Mouse (Mus musculus): ENCODE data around the gene R3hdm2.

- TF ChIP-seq CTCF (IDR thresholded peaks at IDR 0.05) (no peak), EP300 (IDR thresholded peaks at IDR 0.05) (no peak)
Observed at GRCm38 (mm10) chr10:127367116-127367515, 13.0 kb upstream of the R3hdm2 start.
